Mouse (Mus musculus): Measurements from ENCODE around the gene Ip6k3.

- TF ChIP-seq EP300 (IDR thresholded peaks at IDR 0.05; ENCODE audit: low read depth) (no peak), CTCF (IDR thresholded peaks at IDR 0.05; ENCODE audit: low read depth) (peak; percentile 54)
Observed at GRCm38 (mm10) chr17:27212768-27213525, 45.4 kb upstream of the Ip6k3 start.

All from liver, embryonic 14.5 days (tissue).